Mouse (Mus musculus) small intestine, adult 2 months (tissue): ENCODE results near the gene Gm20388.

Experiments used
- CTCF ChIP-seq: fragments of 200-500 bp; IDR thresholded peaks from 2 replicates; pipeline ENCODE4 v1.5.1; 2012; ENCODE audit warnings: low read depth, mild to moderate bottlenecking, control low read depth, inconsistent platforms, low read length, moderate library complexity, mixed read lengths; ENCODE audit not compliant: insufficient replicate concordance, insufficient read length; ENCODE audit errors: extremely low read depth
- POLR2A ChIP-seq: fragments of 200-500 bp; IDR thresholded peaks from 2 replicates; pipeline ENCODE4 v1.6.1; 2012; ENCODE audit warnings: low read depth, mild to moderate bottlenecking, control low read depth, inconsistent platforms, low read length, moderate library complexity

GRCm38 (mm10) chr8:123684806-123685205 lies 3774.2 kb downstream of the Gm20388 start:
- no peak for TF ChIP-seq CTCF
- TF ChIP-seq POLR2A: no peak
